Mouse (Mus musculus) cerebellum, adult 2 months (tissue): ENCODE measurements around the gene 1700017B05Rik. TPM values are rescaled to one million over a fixed set of nuclear protein-coding genes. Genes with fewer than 3 reads are reported as not detected.
"Not testable (repeated sequence)": the region's sequence is repeated elsewhere in the genome, so short reads cannot be mapped to it uniquely, and the experiment has no call there.

Source experiments
- DNase-seq, 2 experiments: peaks; one replicate each; pipeline ENCODE4 v3.0.0; 2021
- H3K27ac ChIP-seq: fragments of 200-500 bp; 2 replicates; pipeline ENCODE4 v1.5.1; 2012; ENCODE audit warnings: low read length, control low read depth, inconsistent platforms; ENCODE audit not compliant: insufficient read depth
- H3K27me3 ChIP-seq: fragments of 200-500 bp; 2 replicates; pipeline ENCODE4 v1.6.1; 2012; ENCODE audit warnings: inconsistent platforms, mild to moderate bottlenecking, low read length, moderate library complexity; ENCODE audit not compliant: control insufficient read depth, insufficient read depth
- H3K4me1 ChIP-seq: fragments of 200-500 bp; 2 replicates; pipeline ENCODE4 v1.6.1; 2011; ENCODE audit warnings: low read length; ENCODE audit not compliant: control insufficient read depth, insufficient read depth
- H3K4me3 ChIP-seq: fragments of 200-500 bp; replicated peaks from 2 replicates; pipeline ENCODE3; 2011; ENCODE audit warnings: mild to moderate bottlenecking, low read depth, low read length, control low read depth; ENCODE audit not compliant: insufficient read depth
- CTCF ChIP-seq: fragments of 200-500 bp; IDR thresholded peaks from 2 replicates; pipeline ENCODE4 v1.5.1; 2011; ENCODE audit warnings: low read depth, mild to moderate bottlenecking, control low read depth, low read length, moderate library complexity, borderline replicate concordance; ENCODE audit not compliant: insufficient read depth
- POLR2A ChIP-seq: fragments of 200-500 bp; IDR thresholded peaks from 2 replicates; pipeline ENCODE4 v1.6.1; 2011; ENCODE audit warnings: low read length, control low read depth, borderline replicate concordance; ENCODE audit not compliant: insufficient read depth
- WGBS: fragments of 180-500 bp; shearing (Covaris S2); methylation state at CpG from one replicate; pipeline ENCODE4 v1.1.7; 2018; 5-methylcytosine and 5-hydroxymethylcytosine counted together
- polyA plus RNA-seq: library from polyadenylated mRNA; depleted of rRNA; stranded (reverse); fragments of >200 nt; gene quantifications from 2 replicates; pipeline ENCODE4 v1.2.3, GENCODE M21; 2012; rRNA removed

Gene 1700017B05Rik
- polyA plus RNA-seq, 1 experiment: 4.9 TPM

- no peak overlapping the region for H3K4me3 ChIP-seq
- WGBS: 81% methylated on average over 5 of the region's 5 CpGs
- H3K27me3 ChIP-seq: no peaks in the 10 kb centered on the region
- H3K4me1 ChIP-seq: no peaks in the 10 kb centered on the region
- no peak for DNase-seq
- TF ChIP-seq POLR2A (no peak), CTCF (no peak)
- no peak overlapping the region for H3K27ac ChIP-seq
These were observed 43.6 kb downstream of the 1700017B05Rik start for GRCm38 (mm10) chr9:57218776-57219175.

- no peaks in the 10 kb centered on the region for H3K4me1 ChIP-seq
- DNase-seq: no peak
- no peak overlapping the region for H3K27ac ChIP-seq
- 84% methylated on average over 6 of the region's 6 CpGs for WGBS
- no peak for TF ChIP-seq CTCF
- TF ChIP-seq POLR2A: no peak
- H3K4me3 ChIP-seq: no peak overlapping the region
- H3K27me3 ChIP-seq: no peaks in the 10 kb centered on the region
These were observed 45.2 kb downstream of the 1700017B05Rik start for GRCm38 (mm10) chr9:57217220-57217619.

GRCm38 (mm10) chr9:57214500-57214899 is 47.9 kb downstream of the 1700017B05Rik start:
- 76% methylated on average over 6 of the region's 6 CpGs for WGBS
- Histone ChIP-seq H3K4me1 (no peaks in the 10 kb centered on the region), H3K4me3 (no peak overlapping the region), H3K27ac (no peak overlapping the region), H3K27me3 (no peaks in the 10 kb centered on the region)
- no peak for TF ChIP-seq POLR2A
- no peak for TF ChIP-seq CTCF
- DNase-seq: no peak

GRCm38 (mm10) chr9:57212448-57213222 is 49.8 kb downstream of the 1700017B05Rik start:
- WGBS: 61% methylated on average over 9 of the region's 9 CpGs
- Histone ChIP-seq H3K4me1 (no peaks in the 10 kb centered on the region), H3K4me3 (no peak overlapping the region), H3K27ac (no peak overlapping the region), H3K27me3 (no peaks in the 10 kb centered on the region)
- TF ChIP-seq CTCF (no peak), POLR2A (no peak)
- DNase-seq: no peak

- 35% methylated on average over 3 of the region's 3 CpGs for WGBS
These were observed 53.1 kb downstream of the 1700017B05Rik start for GRCm38 (mm10) chr9:57209316-57209715.

GRCm38 (mm10) chr9:57206896-57207295 is 55.5 kb downstream of the 1700017B05Rik start:
- Histone ChIP-seq H3K27ac (no peak overlapping the region), H3K27me3 (no peaks in the 10 kb centered on the region), H3K4me1 (no peaks in the 10 kb centered on the region), H3K4me3 (no peak overlapping the region)
- TF ChIP-seq CTCF: no peak
- TF ChIP-seq POLR2A: no peak
- no peak for DNase-seq
- WGBS: 61% methylated on average over 2 of the region's 2 CpGs

More at GRCm38 (mm10) chr9:57209316-57209715, 53.1 kb downstream of the 1700017B05Rik start:
- Histone ChIP-seq H3K4me3 (no peak overlapping the region), H3K4me1 (no peaks in the 10 kb centered on the region), H3K27ac (no peak overlapping the region), H3K27me3 (no peaks in the 10 kb centered on the region)
- DNase-seq: peak; percentile 14 to 23
- no peak for TF ChIP-seq POLR2A
- TF ChIP-seq CTCF: peak; percentile 48; the same call in 1 of the 2 replicates

GRCm38 (mm10) chr9:57203571-57203970 is 58.8 kb downstream of the 1700017B05Rik start:
- not testable (repeated sequence) for DNase-seq, H3K27ac ChIP-seq, H3K27me3 ChIP-seq, H3K4me1 ChIP-seq, H3K4me3 ChIP-seq
- whole genome bisulfite sequencing: 91% methylated on average over 13 of the region's 13 CpGs

Other genes with a start within 250 kb of the 1700017B05Rik start
- 23.8 and 32.3 TPM in 2 replicates for gene Sin3a, start 190.6 kb downstream of the 1700017B05Rik start, polyA plus RNA-seq
- 192 and 203 TPM in 2 replicates for gene Man2c1, start 131.9 kb downstream of the 1700017B05Rik start, polyA plus RNA-seq
- gene Neil1, start 114.3 kb downstream of the 1700017B05Rik start, polyA plus RNA-seq: 15.2 and 15.7 TPM in 2 replicates
- 150 and 170 TPM in 2 replicates for gene Commd4, start 104.3 kb downstream of the 1700017B05Rik start, polyA plus RNA-seq
- not detected in 2 replicates for gene Trcg1, start 26.1 kb downstream of the 1700017B05Rik start, polyA plus RNA-seq
- 20.2 and 21.2 TPM in 2 replicates for gene Ppcdc, start 177.5 kb upstream of the 1700017B05Rik start, polyA plus RNA-seq
- gene Scamp5, start 205.4 kb upstream of the 1700017B05Rik start, polyA plus RNA-seq: 353 and 360 TPM in 2 replicates
- 8.0 and 11.1 TPM in 2 replicates for gene Rpp25, start 241.4 kb upstream of the 1700017B05Rik start, polyA plus RNA-seq